Mouse (Mus musculus): ENCODE measurements around the gene Mkks.

The Mkks gene

GRCm38 (mm10) chr2:136834715-136835075 lies 56.5 kb downstream of the Mkks start:
- no peak for DNase-seq (ENCODE audit: low spot score)

GRCm38 (mm10) chr2:136833976-136834714 lies 57.0 kb downstream of the Mkks start:
- no peak for DNase-seq (ENCODE audit: low spot score)

GRCm38 (mm10) chr2:136832936-136833335 lies 58.3 kb downstream of the Mkks start:
- peak; percentile 45 for DNase-seq (ENCODE audit: low spot score)

- DNase-seq (ENCODE audit: low spot score), result no peak
Measured at GRCm38 (mm10) chr2:136827612-136828011, 63.6 kb downstream of the Mkks start.
